Mouse (Mus musculus) heart, postnatal 0 days (tissue): Measurements from ENCODE around the gene Tcn2.

Experiments used
- CTCF ChIP-seq: IDR thresholded peaks from 2 replicates; pipeline ENCODE4 v1.5.1; 2016; ENCODE audit warnings: antibody characterized with exemption, control low read depth, low read depth
- EP300 ChIP-seq: IDR thresholded peaks from 2 replicates; pipeline ENCODE4 v1.6.1; 2016; ENCODE audit warnings: antibody characterized with exemption, low read depth

- no peak for TF ChIP-seq CTCF
- no peak for TF ChIP-seq EP300
Measured at GRCm38 (mm10) chr11:3912875-3913271, 19.1 kb downstream of the Tcn2 start.
